Mouse (Mus musculus) small intestine, adult 2 months (tissue): ENCODE measurements around the gene Faf1.

Source experiments
- CTCF ChIP-seq: fragments of 200-500 bp; IDR thresholded peaks from 2 replicates; pipeline ENCODE4 v1.5.1; 2012; ENCODE audit warnings: low read depth, mild to moderate bottlenecking, control low read depth, inconsistent platforms, low read length, moderate library complexity, mixed read lengths; ENCODE audit not compliant: insufficient replicate concordance, insufficient read length; ENCODE audit errors: extremely low read depth
- POLR2A ChIP-seq: fragments of 200-500 bp; IDR thresholded peaks from 2 replicates; pipeline ENCODE4 v1.6.1; 2012; ENCODE audit warnings: low read depth, mild to moderate bottlenecking, control low read depth, inconsistent platforms, low read length, moderate library complexity

DNA sequence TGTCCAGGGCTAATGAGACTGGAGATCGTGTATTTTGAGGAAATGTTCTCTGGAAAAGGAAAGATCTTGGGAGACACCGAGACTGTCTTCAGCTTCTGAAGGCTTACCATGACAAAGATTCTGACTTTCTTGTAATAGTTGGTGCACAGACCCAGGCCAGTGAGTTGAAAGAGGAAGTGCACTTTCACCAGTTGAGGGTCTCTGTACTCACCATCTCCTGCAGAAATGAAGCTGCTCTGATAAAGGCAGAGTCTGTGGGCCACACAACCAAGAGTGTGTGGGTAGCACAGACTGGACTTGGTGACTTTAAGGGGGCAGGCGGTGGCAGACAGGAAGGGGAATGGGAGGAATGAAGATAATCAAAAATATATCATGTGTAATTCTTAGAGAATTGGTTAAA, 260.2 kb downstream of the Faf1 start:
- TF ChIP-seq CTCF (no peak), POLR2A (no peak)
